Mouse (Mus musculus): ENCODE results near the gene Cyp2j12.

GRCm38 (mm10) chr4:96078308-96078707 is 62.6 kb downstream of the Cyp2j12 start:
- TF ChIP-seq CTCF (IDR thresholded peaks at IDR 0.05; ENCODE audit: low read depth, low read length) (no peak), GATA1 (IDR thresholded peaks at IDR 0.05; ENCODE audit: borderline replicate concordance, low read length) (no peak), POLR2AphosphoS5 (IDR thresholded peaks at IDR 0.05; ENCODE audit: insufficient replicate concordance, low read depth, low read length) (no peak)
